Mouse (Mus musculus): Measurements from ENCODE around the gene Nos3.
"Not testable (repeated sequence)": the region's sequence is repeated elsewhere in the genome, so short reads cannot be mapped to it uniquely, and the experiment has no call there.

Gene Nos3

DNA sequence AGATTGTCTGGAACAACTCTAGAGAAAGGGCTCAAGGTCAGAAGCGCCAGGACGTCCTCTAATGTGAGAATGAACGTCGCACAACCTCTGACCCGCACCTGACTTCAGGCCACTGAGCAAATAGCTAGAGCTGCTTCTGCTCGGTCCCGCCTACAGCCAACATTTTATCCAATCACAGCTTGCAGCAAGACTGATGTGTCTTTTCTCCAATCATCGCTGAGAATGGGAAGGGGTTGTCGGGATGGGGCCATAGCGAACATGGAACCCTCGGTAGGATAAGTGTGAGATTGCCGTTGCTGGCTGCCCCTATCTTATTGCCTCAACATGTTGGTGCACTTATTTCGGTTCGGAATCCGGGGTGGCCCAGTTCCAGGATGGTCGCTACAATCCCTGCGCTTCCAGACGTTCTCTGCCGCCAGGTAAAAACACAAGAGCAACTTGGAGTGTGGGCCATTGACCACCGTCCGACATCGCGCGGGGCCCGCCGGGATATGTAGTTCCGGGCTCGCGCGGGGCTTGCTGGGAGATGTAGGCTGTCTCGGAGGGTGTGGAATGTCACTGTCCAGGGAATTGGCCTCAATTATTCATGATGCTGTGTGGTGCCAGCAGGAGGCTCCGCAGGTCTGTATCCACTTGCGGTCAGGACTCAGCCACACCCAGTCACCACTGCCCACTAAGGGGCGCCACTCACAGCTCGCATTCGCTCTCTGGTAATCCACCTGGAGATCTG is 29.7 kb downstream of the Nos3 start:
- in situ Hi-C loops (cut with MboI, MseI) = no loop called here

DNA sequence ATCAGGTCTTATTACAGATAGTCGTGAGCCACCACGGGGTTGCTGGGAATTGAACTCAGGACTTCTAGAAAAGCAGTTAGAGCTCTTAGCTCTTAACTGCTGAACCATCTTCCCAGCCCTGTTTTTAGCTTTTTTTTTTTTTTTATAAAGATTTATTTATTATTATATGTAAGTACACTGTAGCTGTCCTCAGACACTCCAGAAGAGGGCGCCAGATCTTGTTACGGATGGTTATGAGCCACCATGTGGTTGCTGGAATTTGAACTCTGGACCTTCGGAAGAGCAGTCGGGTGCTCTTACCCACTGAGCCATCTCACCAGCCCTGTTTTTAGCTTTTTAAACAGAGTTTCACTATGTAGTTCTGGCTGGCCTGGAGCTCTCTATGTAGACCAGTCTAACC is 31.6 kb downstream of the Nos3 start:
- in situ Hi-C loops (cut with MboI, MseI) = not testable (repeated sequence)

GRCm38 (mm10) chr5:24399686-24400085 is 35.1 kb downstream of the Nos3 start:
- in situ Hi-C loops (cut with MboI, MseI) = no loop called here

- in situ Hi-C loops (cut with MboI, MseI) = no loop called here
Measured at GRCm38 (mm10) chr5:24400362-24400761, 35.8 kb downstream of the Nos3 start.

DNA sequence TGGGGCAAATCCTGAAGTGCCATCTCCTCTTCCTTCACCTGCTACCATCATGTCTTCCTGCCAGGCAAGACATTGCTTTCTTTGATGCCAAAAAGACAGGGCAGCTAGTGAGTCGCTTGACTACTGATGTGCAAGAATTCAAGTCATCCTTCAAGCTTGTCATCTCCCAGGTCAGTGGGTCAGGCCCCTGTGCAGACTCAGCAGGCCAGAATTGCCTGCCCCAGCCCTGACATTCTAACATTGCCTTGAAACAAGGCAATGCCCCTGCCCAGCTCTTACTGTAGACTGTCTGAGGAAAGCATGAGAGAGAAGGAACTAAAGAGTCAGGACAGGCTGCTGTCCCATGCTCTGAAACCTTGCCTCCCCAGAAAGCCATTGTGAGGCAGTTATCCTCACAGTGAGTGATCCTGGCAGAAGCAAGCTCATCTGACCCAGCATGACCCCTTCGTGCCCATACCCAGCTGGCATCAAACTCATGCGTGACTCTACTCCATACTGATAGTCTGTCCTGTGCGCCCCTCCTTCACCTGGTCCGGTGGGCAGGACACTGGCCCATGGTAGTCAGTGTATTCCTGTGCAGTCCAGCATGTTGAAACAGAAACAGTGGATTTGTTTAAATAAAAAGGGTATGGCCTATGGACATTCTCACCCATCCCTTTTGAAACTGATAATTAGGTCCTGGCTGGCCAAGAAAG is 36.4 kb downstream of the Nos3 start:
- in situ Hi-C loops (cut with MboI, MseI) = no loop called here

- in situ Hi-C loops (cut with MboI, MseI) = no loop called here
Measured at GRCm38 (mm10) chr5:24401969-24402368, 37.4 kb downstream of the Nos3 start.

GRCm38 (mm10) chr5:24404594-24405360 is 40.2 kb downstream of the Nos3 start:
- in situ Hi-C loops (cut with MboI, MseI) = no loop called here

- in situ Hi-C loops (cut with MboI, MseI) = no loop called here
Measured at GRCm38 (mm10) chr5:24405389-24405876, 40.8 kb downstream of the Nos3 start.

- in situ Hi-C loops (cut with MboI, MseI) = no loop called here
Measured at GRCm38 (mm10) chr5:24408651-24409050, 44.0 kb downstream of the Nos3 start.

- in situ Hi-C loops (cut with MboI, MseI) = no loop called here
Measured at GRCm38 (mm10) chr5:24409466-24409865, 44.9 kb downstream of the Nos3 start.

DNA sequence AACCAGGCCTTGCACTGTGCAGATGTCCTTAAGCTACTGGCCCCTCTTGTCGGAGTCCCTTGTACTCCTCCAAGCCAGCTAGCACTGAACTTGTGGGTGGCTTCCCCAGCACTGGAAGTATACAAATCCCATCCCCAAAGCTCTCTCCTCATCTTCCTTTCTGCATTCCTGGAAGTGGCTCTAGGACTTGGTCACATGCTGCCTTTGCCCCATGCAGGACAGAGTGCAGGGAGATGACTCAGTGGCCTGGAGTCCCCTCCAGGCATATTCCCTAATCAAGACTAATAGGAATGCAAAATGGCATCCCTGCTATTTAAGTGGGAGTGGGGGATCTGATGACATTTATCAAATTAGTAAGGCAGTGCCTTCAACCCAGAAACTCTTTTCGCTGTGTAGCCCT is 47.5 kb downstream of the Nos3 start:
- in situ Hi-C loops (cut with MboI, MseI) = no loop called here

DNA sequence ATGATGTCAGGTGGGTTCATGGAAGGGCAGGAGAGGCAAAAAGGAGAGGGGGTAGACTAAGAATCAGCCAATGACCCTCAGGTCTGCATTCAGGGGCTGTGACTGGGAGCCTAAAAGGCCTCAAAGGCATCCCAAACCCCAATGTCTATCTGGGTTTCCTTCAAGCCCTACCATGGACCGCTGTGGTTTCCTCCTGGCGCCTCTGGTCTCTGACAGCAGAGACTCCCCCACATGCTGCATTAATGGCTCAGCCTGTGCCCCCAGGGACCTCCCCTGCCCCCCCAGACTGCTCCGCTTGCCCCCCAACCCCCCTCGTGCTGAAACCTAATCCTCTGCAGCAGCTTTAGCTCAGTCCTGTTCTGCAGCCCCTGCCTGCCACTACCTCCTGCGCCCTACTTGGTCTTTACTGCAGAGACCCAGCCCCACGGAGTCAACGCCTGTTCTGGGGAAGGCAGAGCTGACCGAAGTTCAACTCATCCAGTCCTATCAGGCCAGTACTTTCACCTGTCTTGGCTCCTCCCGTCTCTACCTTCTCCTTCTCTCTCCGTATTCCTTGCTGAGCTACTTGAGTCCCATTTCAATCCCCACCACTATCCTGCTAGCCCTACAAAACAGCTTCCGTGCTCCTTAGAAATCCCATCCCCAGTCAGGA is 48.6 kb downstream of the Nos3 start, which contains the start of gene Asic3:
Gene Asic3 (plus strand): TSS at position 351 of the 652 bp plus-strand sequence.
- in situ Hi-C loops (cut with MboI, MseI) = no loop called here

DNA sequence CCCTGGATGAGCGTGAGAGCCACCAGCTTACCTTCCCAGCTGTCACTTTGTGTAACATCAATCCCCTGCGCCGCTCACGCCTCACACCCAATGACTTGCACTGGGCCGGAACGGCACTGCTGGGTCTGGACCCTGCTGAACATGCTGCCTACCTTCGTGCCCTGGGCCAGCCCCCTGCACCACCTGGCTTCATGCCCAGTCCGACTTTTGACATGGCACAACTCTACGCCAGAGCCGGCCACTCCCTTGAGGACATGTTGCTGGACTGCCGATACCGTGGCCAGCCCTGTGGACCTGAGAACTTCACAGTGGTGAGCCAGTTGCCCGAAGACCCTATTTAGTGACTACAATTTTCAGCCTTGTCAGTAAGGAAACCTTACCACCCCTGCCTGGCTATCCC is 49.3 kb downstream of the Nos3 start:
- in situ Hi-C loops (cut with MboI, MseI) = no loop called here

DNA sequence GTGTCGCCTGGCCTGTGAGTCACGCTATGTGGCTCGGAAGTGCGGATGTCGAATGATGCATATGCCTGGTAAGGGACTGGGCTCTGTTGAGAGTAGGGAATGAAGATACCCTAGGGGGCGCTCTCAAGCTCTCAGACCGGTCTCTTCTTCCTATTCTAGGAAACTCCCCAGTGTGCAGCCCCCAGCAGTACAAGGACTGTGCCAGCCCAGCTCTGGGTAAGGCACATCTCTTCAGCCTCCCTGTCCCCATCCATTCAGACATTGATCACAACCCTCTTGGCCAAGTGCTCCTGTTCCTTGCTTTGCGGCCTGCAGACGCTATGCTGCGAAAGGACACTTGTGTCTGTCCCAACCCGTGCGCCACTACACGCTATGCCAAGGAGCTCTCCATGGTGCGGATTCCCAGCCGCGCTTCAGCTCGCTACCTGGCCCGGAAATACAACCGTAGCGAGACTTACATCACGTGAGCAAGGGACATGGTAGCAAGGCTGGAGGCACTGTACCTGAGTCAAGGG is 51.7 kb downstream of the Nos3 start:
- in situ Hi-C loops (cut with MboI, MseI) = no loop called here

GRCm38 (mm10) chr5:24417587-24417986 is 53.0 kb downstream of the Nos3 start:
- in situ Hi-C loops (cut with MboI, MseI) = no loop called here

DNA sequence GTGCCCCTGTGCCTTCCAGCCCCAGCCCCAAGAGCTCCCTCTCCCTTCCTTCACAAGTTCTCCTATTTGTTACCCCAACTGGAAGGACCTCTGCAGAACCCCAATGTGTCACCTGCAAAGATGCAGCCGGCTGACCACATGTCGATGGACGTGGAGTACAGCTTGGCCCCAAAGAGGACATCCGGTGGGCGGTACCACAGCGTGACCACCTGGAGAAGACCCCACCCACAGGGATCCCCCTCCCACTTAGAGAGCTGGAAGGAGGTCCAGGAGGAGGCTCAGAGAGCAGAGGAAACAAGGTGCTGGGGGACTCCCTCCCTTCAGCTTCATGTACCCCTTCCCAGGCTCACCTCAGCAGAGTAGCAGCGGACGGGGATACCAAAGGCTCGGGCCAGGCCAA is 55.8 kb downstream of the Nos3 start:
- in situ Hi-C loops (cut with MboI, MseI) = loop anchor here in 1 of 2 experiments (5.0 kb wide), 1 partner anchor 33 kb away; no protein-coding TSS in a partner anchor

DNA sequence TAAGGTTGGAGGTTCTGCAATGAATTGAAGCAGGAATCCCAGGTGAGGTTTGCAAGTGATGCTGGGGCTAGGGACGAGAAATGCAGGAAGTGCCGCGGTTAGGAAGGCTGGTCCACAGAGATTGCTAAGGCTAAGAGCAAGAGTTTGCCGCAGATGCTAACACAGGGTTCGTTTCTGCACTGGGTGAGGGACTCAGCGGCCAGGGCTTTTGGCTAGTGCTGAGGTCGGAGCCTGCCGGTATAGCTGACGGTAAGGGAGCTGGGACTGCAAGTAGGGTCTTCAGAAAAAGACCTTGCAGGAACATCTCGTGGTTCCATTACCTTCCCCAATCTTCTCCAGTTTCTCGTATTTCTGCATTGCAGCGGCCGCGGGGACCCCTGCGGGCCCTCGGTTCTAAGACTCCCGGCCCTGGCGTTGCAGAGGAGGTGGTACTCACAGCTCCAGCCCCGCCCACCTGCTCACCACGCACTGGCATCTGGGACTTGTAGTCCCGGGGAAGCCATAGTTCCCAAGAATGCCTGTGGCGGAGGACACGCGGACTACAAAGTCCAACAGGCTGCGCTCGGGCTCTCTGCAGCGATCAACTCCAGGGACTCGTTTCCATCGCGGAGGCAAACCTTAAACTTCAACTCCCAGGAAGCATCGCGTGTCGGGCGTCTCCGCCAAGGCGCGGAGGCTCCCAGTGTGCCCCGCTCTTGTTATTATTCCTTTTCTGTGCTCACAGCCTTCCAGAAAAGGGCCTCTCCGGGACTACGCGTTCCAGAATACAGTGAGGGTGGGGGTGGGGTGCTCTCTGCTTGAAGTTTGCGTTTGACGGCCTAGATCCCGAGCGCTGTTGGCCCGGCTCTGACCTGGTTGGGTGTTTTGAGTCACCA is 58.8 kb downstream of the Nos3 start, which contains the start of the genes Cdk5 and Slc4a2:
Gene Cdk5 (minus strand): TSS at position 402 of the 875 bp plus-strand sequence.
Gene Slc4a2 (plus strand): TSS at position 709 of the 875 bp plus-strand sequence.
- in situ Hi-C loops (cut with MboI, MseI) = loop anchor here in 1 of 2 experiments (5.0 kb wide), 1 partner anchor 36 kb away; no protein-coding TSS in a partner anchor

DNA sequence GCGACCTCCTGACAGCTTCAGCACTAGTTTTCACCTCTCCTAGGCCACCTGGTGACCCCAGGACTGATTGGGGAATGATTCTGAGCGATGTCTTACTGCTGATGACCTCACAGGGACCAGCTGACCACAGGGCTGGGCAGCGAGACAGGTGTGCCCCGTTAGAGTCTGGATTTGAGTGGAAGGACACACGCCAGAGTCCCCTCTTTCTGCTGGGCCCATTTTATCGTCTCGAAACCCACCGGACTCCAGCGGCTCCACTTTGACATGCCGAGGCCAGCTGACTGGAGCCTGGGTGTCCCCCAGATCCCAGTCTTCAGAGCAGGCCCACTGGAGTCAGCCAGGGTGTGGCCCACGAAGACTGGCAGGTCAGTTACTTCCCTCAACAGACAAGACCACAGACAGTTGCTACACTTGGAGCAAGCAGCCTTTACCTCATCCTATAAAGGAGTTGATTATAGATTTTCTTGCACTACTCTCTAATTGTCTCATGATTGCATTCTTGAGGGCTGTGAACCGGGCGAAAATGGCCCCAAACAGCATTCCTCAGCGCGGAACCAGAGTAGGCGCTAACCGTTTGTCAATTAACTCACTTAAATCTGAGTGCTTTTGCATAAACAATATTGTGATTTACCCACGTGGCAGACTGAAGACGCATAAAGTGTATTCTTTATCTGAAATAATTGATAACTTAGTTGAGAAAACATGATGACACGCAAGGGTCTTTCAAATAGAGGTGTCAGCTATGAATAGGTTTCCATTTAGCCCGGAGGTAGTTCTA is 59.6 kb downstream of the Nos3 start:
- in situ Hi-C loops (cut with MboI, MseI) = loop anchor here in 1 of 2 experiments (5.0 kb wide), 1 partner anchor 37 kb away; no protein-coding TSS in a partner anchor

DNA sequence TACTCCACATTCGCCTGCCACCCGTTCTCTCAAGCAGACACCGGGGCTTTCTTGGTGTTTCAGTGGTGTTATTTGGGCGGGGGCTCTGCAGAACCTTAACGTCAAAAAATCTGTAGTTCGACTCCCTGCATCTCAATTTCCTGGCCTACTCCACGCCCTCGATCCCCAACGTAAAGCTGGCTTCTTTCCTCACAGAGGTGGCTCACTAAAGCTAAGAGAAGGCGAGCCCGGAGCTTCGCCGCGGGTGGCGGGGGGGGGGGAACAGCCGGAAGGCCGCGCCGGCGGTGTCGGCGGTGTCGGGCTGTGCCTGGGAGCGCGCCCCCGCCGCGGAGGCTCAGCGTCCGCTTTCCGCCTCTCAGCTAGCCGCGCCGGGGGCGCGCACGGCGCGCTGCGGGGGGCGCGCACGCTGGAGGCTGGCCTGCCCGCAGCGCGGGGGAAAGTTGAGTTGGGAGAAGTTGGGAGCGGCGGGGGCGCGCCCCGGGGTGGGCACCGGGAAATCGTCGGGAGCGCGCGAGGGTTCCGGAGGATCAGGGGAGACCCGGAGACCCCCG is 60.3 kb downstream of the Nos3 start:
- in situ Hi-C loops (cut with MboI, MseI) = loop anchor here in 1 of 2 experiments (5.0 kb wide), 1 partner anchor 38 kb away; no protein-coding TSS in a partner anchor
